Mouse (Mus musculus): Measurements from ENCODE around the gene Gm3233. TPM values are rescaled to one million over a fixed set of nuclear protein-coding genes. Genes with fewer than 3 reads are reported as not detected.
"Not testable (repeated sequence)": the region's sequence is repeated elsewhere in the genome, so short reads cannot be mapped to it uniquely, and the experiment has no call there.

Gm3233 gene
- polyA plus RNA-seq, 1 experiment from 2014 or later, result not detected

- WGBS (ENCODE audit: insufficient replicate concordance), result 81% methylated on average over 1 of the region's 1 CpGs
- no peak overlapping the region for H3K4me3 ChIP-seq (ENCODE audit: low read depth, low read length)
- H3K4me1 ChIP-seq (ENCODE audit: insufficient read depth), result no peaks in the 10 kb centered on the region
- no peak overlapping the region for H3K27ac ChIP-seq (ENCODE audit: low read depth)
- ATAC-seq (no peak), DNase-seq (no peak)
- peaks cover 4% of the 10 kb centered on the region; the same call in 1 of the 2 replicates for H3K9me3 ChIP-seq (ENCODE audit: low read length)
- no peak overlapping the region for H3K9ac ChIP-seq (replicated peaks)
- H3K4me2 ChIP-seq (ENCODE audit: low read depth, low read length), result no peak overlapping the region
- H3K27me3 ChIP-seq (ENCODE audit: insufficient read depth, low read length), result no peaks in the 10 kb centered on the region
- no peaks in the 10 kb centered on the region for H3K36me3 ChIP-seq (replicated peaks; ENCODE audit: insufficient read depth, low read length)
- no peak for TF ChIP-seq EP300 (IDR thresholded peaks at IDR 0.05; ENCODE audit: low read depth)
- no peak for TF ChIP-seq CTCF (IDR thresholded peaks at IDR 0.05; ENCODE audit: low read depth)
Observed at GRCm38 (mm10) chr10:77735928-77736327, 23.6 kb downstream of the Gm3233 start.

GRCm38 (mm10) chr10:77729241-77729640 is 30.2 kb downstream of the Gm3233 start:
- Histone ChIP-seq H3K4me1 (ENCODE audit: insufficient read depth) (no peaks in the 10 kb centered on the region), H3K9ac (replicated peaks) (no peak overlapping the region), H3K9me3 (ENCODE audit: low read length) (no peaks in the 10 kb centered on the region), H3K27ac (ENCODE audit: low read depth) (no peak overlapping the region), H3K4me3 (ENCODE audit: low read depth, low read length) (no peak overlapping the region), H3K36me3 (replicated peaks; ENCODE audit: insufficient read depth, low read length) (no peaks in the 10 kb centered on the region), H3K27me3 (ENCODE audit: insufficient read depth, low read length) (no peaks in the 10 kb centered on the region), H3K4me2 (ENCODE audit: low read depth, low read length) (no peak overlapping the region)
- TF ChIP-seq CTCF (IDR thresholded peaks at IDR 0.05; ENCODE audit: low read depth) (peak; percentile 58), EP300 (IDR thresholded peaks at IDR 0.05; ENCODE audit: low read depth) (no peak)
- DNase-seq (peak; percentile 26), ATAC-seq (no peak)
- 48% methylated on average over 4 of the region's 4 CpGs for WGBS (ENCODE audit: insufficient replicate concordance)

- peak; percentile 30 for TF ChIP-seq CTCF (IDR thresholded peaks at IDR 0.05; ENCODE audit: low read depth)
- no peak for TF ChIP-seq EP300 (IDR thresholded peaks at IDR 0.05; ENCODE audit: low read depth)
- no peak for ATAC-seq
Observed at GRCm38 (mm10) chr10:77728280-77728679, 31.2 kb downstream of the Gm3233 start.

DNA sequence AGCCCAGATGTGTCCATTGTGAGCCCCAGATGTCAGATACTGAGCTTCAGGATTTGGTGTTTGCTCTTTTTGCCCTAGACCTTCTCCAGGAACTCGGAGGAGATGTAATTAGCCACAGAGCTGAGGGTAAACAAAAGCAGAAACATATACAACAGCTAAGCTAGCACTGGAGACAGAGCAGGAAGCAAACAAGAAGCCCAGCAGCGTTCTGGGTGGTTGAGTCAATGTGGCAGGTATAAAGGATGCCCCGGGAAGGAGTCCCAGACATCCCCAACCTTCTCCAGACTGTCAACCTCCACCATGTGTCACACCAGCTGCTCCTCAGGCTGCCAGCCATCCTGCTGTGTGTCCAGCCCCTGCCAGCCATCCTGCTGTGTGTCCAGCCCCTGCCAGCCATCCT is 33.3 kb downstream of the Gm3233 start, which contains the start of gene Gm10100:
Gene Gm10100, plus strand, starts transcription at position 301 of the 400 bp plus-strand sequence.
- H3K36me3 ChIP-seq (replicated peaks; ENCODE audit: insufficient read depth, low read length), result no peaks in the 10 kb centered on the region
- DNase-seq, result no peak
- no peak within 1 kb of the TSS for H3K9ac ChIP-seq (replicated peaks)
- no peak within 1 kb of the TSS for H3K27ac ChIP-seq (ENCODE audit: low read depth)
- H3K27me3 ChIP-seq (ENCODE audit: insufficient read depth, low read length), result no peaks in the 10 kb centered on the region
- no peaks in the 10 kb centered on the region for H3K9me3 ChIP-seq (ENCODE audit: low read length)
- no peaks in the 10 kb centered on the region for H3K4me1 ChIP-seq (ENCODE audit: insufficient read depth)
- WGBS (ENCODE audit: insufficient replicate concordance), result 17% methylated on average over 3 of the region's 3 CpGs
- ATAC-seq, result no peak
- H3K4me3 ChIP-seq (ENCODE audit: low read depth, low read length), result no peak within 1 kb of the TSS
- no peak within 1 kb of the TSS for H3K4me2 ChIP-seq (ENCODE audit: low read depth, low read length)
- TF ChIP-seq CTCF (IDR thresholded peaks at IDR 0.05; ENCODE audit: low read depth) (no peak), EP300 (IDR thresholded peaks at IDR 0.05; ENCODE audit: low read depth) (no peak)

More at GRCm38 (mm10) chr10:77728280-77728679, 31.2 kb downstream of the Gm3233 start:
- no peak overlapping the region for H3K4me2 ChIP-seq (ENCODE audit: low read depth, low read length)
- no peaks in the 10 kb centered on the region for H3K36me3 ChIP-seq (replicated peaks; ENCODE audit: insufficient read depth, low read length)
- H3K4me1 ChIP-seq (ENCODE audit: insufficient read depth), result no peaks in the 10 kb centered on the region
- WGBS (ENCODE audit: insufficient replicate concordance), result 54% methylated on average over 4 of the region's 4 CpGs
- H3K27ac ChIP-seq (ENCODE audit: low read depth), result no peak overlapping the region
- DNase-seq, result no peak
- H3K4me3 ChIP-seq (ENCODE audit: low read depth, low read length), result no peak overlapping the region
- H3K27me3 ChIP-seq (ENCODE audit: insufficient read depth, low read length), result no peaks in the 10 kb centered on the region
- no peaks in the 10 kb centered on the region for H3K9me3 ChIP-seq (ENCODE audit: low read length)
- H3K9ac ChIP-seq (replicated peaks), result no peak overlapping the region

DNA sequence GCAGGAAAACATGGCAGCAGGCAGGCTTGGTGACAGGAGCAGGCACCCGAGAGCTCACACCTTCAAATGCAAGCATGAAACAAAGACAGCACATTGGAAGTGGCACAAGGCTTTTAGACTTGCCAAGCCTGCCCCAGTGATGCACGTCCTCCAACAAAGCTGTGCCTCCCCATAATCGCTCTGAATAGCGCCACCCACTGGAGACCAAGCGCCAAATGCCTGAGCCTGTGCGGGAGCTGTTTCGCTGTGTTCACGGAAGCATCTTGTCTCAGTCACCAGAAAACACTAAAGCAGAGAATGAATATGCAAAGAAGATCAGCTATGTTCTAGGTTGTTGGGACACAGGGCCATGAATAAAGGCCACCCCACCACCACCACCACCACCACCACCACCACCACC is 34.6 kb downstream of the Gm3233 start:
- H3K27ac ChIP-seq (ENCODE audit: low read depth), result no peak overlapping the region
- no peak overlapping the region for H3K4me3 ChIP-seq (ENCODE audit: low read depth, low read length)
- H3K36me3 ChIP-seq (replicated peaks; ENCODE audit: insufficient read depth, low read length), result no peaks in the 10 kb centered on the region
- no peak overlapping the region for H3K4me2 ChIP-seq (ENCODE audit: low read depth, low read length)
- ATAC-seq (no peak), DNase-seq (no peak)
- WGBS (ENCODE audit: insufficient replicate concordance), result 71% methylated on average over 8 of the region's 8 CpGs
- no peaks in the 10 kb centered on the region for H3K4me1 ChIP-seq (ENCODE audit: insufficient read depth)
- no peaks in the 10 kb centered on the region for H3K27me3 ChIP-seq (ENCODE audit: insufficient read depth, low read length)
- TF ChIP-seq CTCF (IDR thresholded peaks at IDR 0.05; ENCODE audit: low read depth), result 0 out of 2 replicates have a peak, but pooled peaks have one; percentile 24
- TF ChIP-seq EP300 (IDR thresholded peaks at IDR 0.05; ENCODE audit: low read depth), result no peak
- no peaks in the 10 kb centered on the region for H3K9me3 ChIP-seq (ENCODE audit: low read length)
- H3K9ac ChIP-seq (replicated peaks), result no peak overlapping the region

DNA sequence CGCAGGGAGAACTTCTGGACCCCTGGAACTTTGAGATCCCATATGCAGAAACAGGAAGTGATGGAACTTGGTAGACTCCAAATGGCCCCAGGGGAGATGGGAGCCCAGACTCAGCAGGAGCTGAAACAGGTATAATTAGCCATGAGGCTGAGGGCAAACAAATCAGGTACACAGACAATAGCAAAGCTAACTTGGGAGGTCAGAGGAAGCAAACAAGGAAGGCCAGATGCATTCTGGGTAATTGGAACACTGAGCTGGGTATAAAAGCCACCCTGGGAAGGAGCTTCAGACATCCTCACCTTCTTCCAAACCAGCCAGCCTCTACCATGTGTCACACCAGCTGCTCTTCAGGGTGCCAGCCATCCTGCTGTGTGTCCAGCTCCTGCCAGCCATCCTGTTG is 39.2 kb downstream of the Gm3233 start, which contains the start of gene Krtap12-1:
Gene Krtap12-1, plus strand, starts transcription at position 301 of the 400 bp plus-strand sequence.
- ATAC-seq; H3K9me3 ChIP-seq (ENCODE audit: low read length); H3K4me1 ChIP-seq (ENCODE audit: insufficient read depth); DNase-seq; H3K4me2 ChIP-seq (ENCODE audit: low read depth, low read length); H3K9ac ChIP-seq (replicated peaks); H3K36me3 ChIP-seq (replicated peaks; ENCODE audit: insufficient read depth, low read length); H3K4me3 ChIP-seq (ENCODE audit: low read depth, low read length); H3K27me3 ChIP-seq (ENCODE audit: insufficient read depth, low read length); H3K27ac ChIP-seq (ENCODE audit: low read depth): not testable (repeated sequence)
- 87% methylated on average over 1 of the region's 1 CpGs for WGBS (ENCODE audit: insufficient replicate concordance)

DNA sequence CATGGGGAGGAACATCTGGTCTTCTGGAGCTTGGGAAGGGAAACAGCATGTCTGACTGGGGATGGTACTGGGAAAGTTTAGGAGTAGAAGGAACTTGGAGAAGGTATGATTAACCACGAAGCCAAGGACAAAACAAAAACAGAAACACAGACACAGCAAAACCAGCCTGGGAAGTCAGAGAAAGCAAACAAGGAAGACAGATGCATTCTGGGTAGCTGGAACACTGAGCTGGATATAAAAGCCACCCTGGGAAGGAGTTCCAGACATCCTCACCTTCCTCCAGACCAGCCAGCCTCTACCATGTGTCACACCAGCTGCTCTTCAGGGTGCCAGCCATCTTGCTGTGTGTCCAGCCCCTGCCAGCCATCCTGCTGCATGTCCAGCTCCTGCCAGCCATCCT is 44.0 kb downstream of the Gm3233 start, which contains the start of gene Gm10142:
Gene Gm10142, plus strand, starts transcription at position 301 of the 400 bp plus-strand sequence.
- 77% methylated on average over 1 of the region's 1 CpGs for WGBS (ENCODE audit: insufficient replicate concordance)
- no peak within 1 kb of the TSS for H3K4me3 ChIP-seq (ENCODE audit: low read depth, low read length)

More for the DNA sequence above, 44.0 kb downstream of the Gm3233 start, which contains the start of gene Gm10142:
- TF ChIP-seq EP300 (IDR thresholded peaks at IDR 0.05; ENCODE audit: low read depth) (no peak), CTCF (IDR thresholded peaks at IDR 0.05; ENCODE audit: low read depth) (no peak)
- Histone ChIP-seq H3K36me3 (replicated peaks; ENCODE audit: insufficient read depth, low read length) (no peaks in the 10 kb centered on the region), H3K9ac (replicated peaks) (no peak within 1 kb of the TSS), H3K27ac (ENCODE audit: low read depth) (no peak within 1 kb of the TSS), H3K4me1 (ENCODE audit: insufficient read depth) (no peaks in the 10 kb centered on the region), H3K27me3 (ENCODE audit: insufficient read depth, low read length) (no peaks in the 10 kb centered on the region), H3K4me2 (ENCODE audit: low read depth, low read length) (no peak within 1 kb of the TSS), H3K9me3 (ENCODE audit: low read length) (no peaks in the 10 kb centered on the region)
- DNase-seq (no peak), ATAC-seq (no peak)
